Mouse (Mus musculus) neural tube, embryonic 15.5 days (tissue): ENCODE results near the gene Skint8. TPM values are rescaled to one million over a fixed set of nuclear protein-coding genes. Genes with fewer than 3 reads are reported as not detected.
A peak's percentile ranks its signal among the peaks of the same experiment; 100 is the strongest.
"Not testable (repeated sequence)": the region's sequence is repeated elsewhere in the genome, so short reads cannot be mapped to it uniquely, and the experiment has no call there.

Source experiments
- ATAC-seq: fragments of 200-750 bp; cut with Nextera tagmentation; 2 replicates; pipeline ENCODE4 v1.8.0; 2017; ENCODE audit warnings: mild to moderate bottlenecking, moderate TSS enrichment, moderate library complexity; ENCODE audit not compliant: low FRiP score
- H3K27ac ChIP-seq: fragments of 300-500 bp; sonication (generic); replicated peaks from 2 replicates; pipeline ENCODE4 v1.5.1; 2015; ENCODE audit warnings: mild to moderate bottlenecking, inconsistent platforms
- H3K27me3 ChIP-seq: fragments of 300-500 bp; sonication (generic); replicated peaks from 2 replicates; pipeline ENCODE4 v1.6.1; 2015; ENCODE audit warnings: inconsistent platforms
- H3K36me3 ChIP-seq: fragments of 300-500 bp; sonication (generic); 2 replicates; pipeline ENCODE4 v1.6.1; 2015; ENCODE audit warnings: inconsistent platforms
- H3K4me1 ChIP-seq: fragments of 300-500 bp; sonication (generic); 2 replicates; pipeline ENCODE4 v1.6.1; 2015; ENCODE audit warnings: inconsistent platforms
- H3K4me2 ChIP-seq: fragments of 300-500 bp; sonication (generic); 2 replicates; pipeline ENCODE4 v1.6.1; 2015; ENCODE audit warnings: inconsistent platforms, mild to moderate bottlenecking, moderate library complexity
- H3K4me3 ChIP-seq: fragments of 300-500 bp; sonication (generic); replicated peaks from 2 replicates; pipeline ENCODE4 v1.5.1; 2015; ENCODE audit warnings: mild to moderate bottlenecking, inconsistent platforms
- H3K9ac ChIP-seq: fragments of 300-500 bp; sonication (generic); replicated peaks from 2 replicates; pipeline ENCODE4 v1.6.1; 2015; ENCODE audit warnings: mild to moderate bottlenecking, inconsistent platforms
- H3K9me3 ChIP-seq: fragments of 300-500 bp; sonication (generic); replicated peaks from 2 replicates; pipeline ENCODE4 v1.6.1; 2016; ENCODE audit warnings: inconsistent platforms
- WGBS: fragments of 180-500 bp; shearing (Covaris S2); methylation state at CpG from one replicate; pipeline ENCODE4 v1.1.7; 2015; ENCODE audit warnings: mixed read lengths; 5-methylcytosine and 5-hydroxymethylcytosine counted together
- polyA plus RNA-seq: library from polyadenylated mRNA; unstranded; fragments of >200 nt; fragmentation: Nextera tagmentation; extraction: Ambion mirVana; gene quantifications from 2 replicates; pipeline ENCODE4 v1.2.1, GENCODE M21; 2015

Gene Skint8
- polyA plus RNA-seq, 1 experiment from 2014 or later, result not detected

- Histone ChIP-seq H3K9ac (no peak overlapping the region), H3K27ac (no peak overlapping the region), H3K36me3 (no peaks in the 10 kb centered on the region), H3K4me3 (no peak overlapping the region), H3K9me3 (no peaks in the 10 kb centered on the region), H3K27me3 (no peaks in the 10 kb centered on the region), H3K4me1 (no peaks in the 10 kb centered on the region), H3K4me2 (no peak overlapping the region)
- WGBS, result 33% methylated on average over 1 of the region's 1 CpGs
- ATAC-seq, result 0 out of 2 replicates have a peak, but pooled peaks have one; percentile 24
Observed at GRCm38 (mm10) chr4:111961309-111961708, 42.1 kb downstream of the Skint8 start.

GRCm38 (mm10) chr4:111963241-111963640 lies 44.0 kb downstream of the Skint8 start:
- H3K4me1 ChIP-seq, H3K36me3 ChIP-seq, H3K9me3 ChIP-seq, ATAC-seq, H3K9ac ChIP-seq, H3K27ac ChIP-seq, H3K4me3 ChIP-seq, H3K4me2 ChIP-seq, H3K27me3 ChIP-seq: not testable (repeated sequence)
- 68% methylated on average over 1 of the region's 1 CpGs for WGBS

GRCm38 (mm10) chr4:111963669-111964068 lies 44.5 kb downstream of the Skint8 start:
- H3K27ac ChIP-seq, result no peak overlapping the region
- no peaks in the 10 kb centered on the region for H3K36me3 ChIP-seq
- H3K4me1 ChIP-seq, result no peaks in the 10 kb centered on the region
- ATAC-seq, result no peak
- no peaks in the 10 kb centered on the region for H3K27me3 ChIP-seq
- no peaks in the 10 kb centered on the region for H3K9me3 ChIP-seq
- no peak overlapping the region for H3K4me3 ChIP-seq
- no peak overlapping the region for H3K4me2 ChIP-seq
- no peak overlapping the region for H3K9ac ChIP-seq
- WGBS, result 88% methylated on average over 3 of the region's 3 CpGs

GRCm38 (mm10) chr4:111972623-111973022 lies 53.4 kb downstream of the Skint8 start, which contains the start of gene Skint7:
Gene Skint7, plus strand, starts transcription at chr4:111972923.
- H3K27me3 ChIP-seq, result no peaks in the 10 kb centered on the region
- no peak within 1 kb of the TSS for H3K27ac ChIP-seq
- ATAC-seq, result no peak
- no peak within 1 kb of the TSS for H3K4me3 ChIP-seq
- WGBS, result 95% methylated on average over 1 of the region's 1 CpGs
- no peaks in the 10 kb centered on the region for H3K4me1 ChIP-seq
- H3K36me3 ChIP-seq, result no peaks in the 10 kb centered on the region
- H3K9me3 ChIP-seq, result no peaks in the 10 kb centered on the region
- no peak within 1 kb of the TSS for H3K9ac ChIP-seq
- H3K4me2 ChIP-seq, result no peak within 1 kb of the TSS

Other genes starting within 250 kb of the Skint8 start
- 15.6 and 19.0 TPM in 2 replicates for gene Spata6, start 199.4 kb upstream of the Skint8 start, polyA plus RNA-seq
- 13.2 TPM in 1 of 2 replicates, not detected in the other for gene Slc5a9, start 16.5 kb upstream of the Skint8 start, polyA plus RNA-seq
- gene Skint7, start 53.5 kb downstream of the Skint8 start, polyA plus RNA-seq, result 0.68 TPM in 1 of 2 replicates, not detected in the other
- gene Skint1, start 86.9 kb downstream of the Skint8 start, polyA plus RNA-seq, result 1.6 TPM in 1 of 2 replicates, not detected in the other
- 0.47 TPM in 1 of 2 replicates, not detected in the other for gene Skint4, start 152.6 kb downstream of the Skint8 start, polyA plus RNA-seq